Mouse (Mus musculus) cerebellum, adult 8-10 months (tissue): ENCODE measurements around the gene Adam23.

ENCODE experiments used
- DNase-seq: peaks from one replicate; pipeline ENCODE4 v3.0.0; 2022

Gene Adam23

DNA sequence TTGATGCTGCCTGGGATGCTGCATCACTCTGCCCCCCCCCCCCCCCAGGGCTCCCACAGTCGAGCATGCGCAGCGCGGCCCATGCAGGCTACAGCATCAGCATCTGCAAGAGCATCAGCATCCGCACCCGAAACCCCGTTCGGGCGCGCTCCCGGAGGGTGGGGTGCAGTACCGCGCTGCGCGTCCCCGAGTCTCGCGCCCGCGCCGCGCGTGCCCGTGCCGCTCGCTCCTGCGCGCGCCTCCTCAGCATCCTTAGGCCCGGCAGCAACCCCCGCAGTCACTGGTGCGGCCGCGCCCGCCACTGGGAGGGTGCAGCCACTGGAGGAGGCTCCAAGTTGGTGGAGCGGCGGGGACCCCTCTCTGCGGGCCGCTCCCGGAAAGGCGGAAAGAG is at the start of gene Adam23:
Gene Adam23 (plus strand): TSS at position 236 of the 391 bp plus-strand sequence.
- DNase-seq: peak; percentile 88

DNA sequence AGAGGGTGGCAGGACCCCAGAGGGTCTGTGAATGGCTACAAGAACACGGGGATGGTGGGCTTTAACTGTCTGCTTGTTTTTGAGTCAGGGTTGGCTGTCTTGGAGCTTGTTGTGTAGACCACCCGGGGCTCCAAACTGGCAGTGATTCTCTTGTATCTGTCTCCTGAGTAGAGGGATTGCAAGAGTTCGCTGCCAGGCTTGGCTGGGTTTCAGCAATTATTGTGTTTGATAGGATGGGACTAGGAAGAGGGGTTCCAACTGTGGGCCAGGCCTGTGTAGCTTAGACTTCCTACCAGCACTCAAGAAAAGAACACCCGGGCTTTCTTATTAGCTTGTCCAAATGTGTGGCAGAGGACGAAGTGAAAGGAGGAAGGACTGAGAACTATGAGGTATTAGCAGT is 44.6 kb upstream of the Adam23 start:
- DNase-seq: no peak

DNA sequence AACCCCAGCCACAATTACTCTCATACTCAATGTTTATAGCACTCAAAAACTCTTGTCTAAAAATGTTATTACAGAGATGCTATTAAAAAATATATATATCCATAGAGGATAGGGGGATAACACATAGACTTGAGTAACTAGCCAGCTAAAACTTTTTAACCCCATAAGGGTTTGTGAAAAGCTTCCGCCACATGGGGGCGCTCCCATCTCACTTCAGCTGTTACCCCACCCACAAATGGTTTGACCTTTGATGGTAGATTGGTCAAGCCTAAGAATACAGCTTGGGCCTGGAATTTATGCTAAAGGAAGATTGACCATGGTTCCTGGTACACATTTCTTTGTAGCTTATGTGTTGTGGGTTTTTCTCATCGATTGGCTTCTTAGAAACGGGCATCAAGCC is 42.1 kb upstream of the Adam23 start:
- DNase-seq: peak; percentile 42

DNA sequence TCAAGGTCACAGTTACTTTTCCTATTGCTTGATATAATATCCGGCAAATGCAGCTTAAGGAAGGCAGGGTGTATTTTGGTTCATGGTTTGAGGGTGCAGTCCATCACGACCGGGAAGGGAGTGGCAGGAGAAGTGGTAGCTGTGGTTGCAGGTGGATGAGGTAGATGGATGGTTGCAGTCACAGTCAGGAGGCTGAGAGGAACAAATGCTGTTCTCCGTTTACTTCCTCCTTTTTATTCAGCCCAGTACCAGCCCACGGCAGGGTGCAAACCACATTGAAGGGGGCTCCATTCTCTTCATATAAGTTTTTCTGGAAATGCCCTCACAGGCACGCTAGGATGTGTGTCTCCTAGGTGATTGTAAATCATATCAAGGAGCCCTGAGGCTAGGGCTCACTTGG is 37.3 kb upstream of the Adam23 start:
- no peak for DNase-seq

DNA sequence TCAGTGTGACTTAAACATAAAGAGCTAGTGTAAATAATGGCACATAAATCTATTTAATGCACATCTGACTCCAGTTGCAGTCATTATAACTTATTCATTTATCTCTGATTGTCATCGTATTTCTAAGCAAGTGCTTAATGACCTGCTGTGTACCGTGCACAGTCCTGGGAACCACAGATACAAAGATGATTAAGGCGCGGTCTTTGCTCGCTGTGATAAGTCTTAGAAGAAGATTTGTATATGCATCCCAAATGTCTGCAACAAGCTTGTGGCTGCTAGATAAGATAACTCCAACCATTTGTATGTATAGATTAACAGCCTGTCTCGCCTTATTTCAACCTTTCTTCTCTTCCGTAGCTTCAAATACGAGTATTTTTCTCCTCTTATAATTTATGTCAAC is 27.2 kb upstream of the Adam23 start:
- no peak for DNase-seq

DNA sequence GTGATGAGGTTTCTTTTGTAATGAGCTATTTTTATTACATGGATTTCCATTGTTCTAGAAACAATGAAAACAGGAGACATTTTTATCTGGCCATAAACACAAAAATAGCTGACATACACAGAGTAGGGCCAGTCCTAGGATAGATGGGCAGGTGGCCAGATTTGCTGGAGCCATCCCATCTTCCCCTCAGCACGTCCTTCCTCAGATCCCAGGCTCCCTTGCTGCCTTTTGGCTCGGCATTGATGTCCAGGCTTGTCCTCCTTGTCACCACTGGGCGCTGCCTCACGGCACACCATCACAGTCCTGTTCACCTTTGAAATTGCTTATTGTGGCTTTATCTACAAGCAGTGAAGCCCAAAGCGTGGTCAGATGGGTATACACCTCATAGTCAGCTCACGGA is 15.0 kb upstream of the Adam23 start:
- peak; percentile 60 for DNase-seq

DNA sequence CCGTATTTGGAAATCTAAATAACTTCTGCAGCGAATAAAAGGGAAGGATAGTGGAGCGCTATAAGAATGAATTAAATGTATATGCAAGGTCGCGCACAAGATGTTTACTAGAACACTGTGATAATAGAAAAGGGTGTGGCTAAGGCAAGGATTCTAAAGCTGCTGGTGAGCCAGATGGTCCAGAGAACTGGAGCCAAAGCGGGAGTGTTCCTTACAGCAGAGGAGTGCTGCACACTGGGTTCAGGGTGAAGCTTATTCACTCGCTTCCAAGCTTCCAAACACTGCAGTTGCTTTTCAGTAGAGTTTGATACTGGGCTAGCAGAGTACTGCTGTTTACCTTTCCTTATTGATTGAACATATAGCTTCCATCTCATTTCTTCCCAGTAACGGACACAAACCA is 14.5 kb upstream of the Adam23 start:
- DNase-seq: peak; percentile 40

DNA sequence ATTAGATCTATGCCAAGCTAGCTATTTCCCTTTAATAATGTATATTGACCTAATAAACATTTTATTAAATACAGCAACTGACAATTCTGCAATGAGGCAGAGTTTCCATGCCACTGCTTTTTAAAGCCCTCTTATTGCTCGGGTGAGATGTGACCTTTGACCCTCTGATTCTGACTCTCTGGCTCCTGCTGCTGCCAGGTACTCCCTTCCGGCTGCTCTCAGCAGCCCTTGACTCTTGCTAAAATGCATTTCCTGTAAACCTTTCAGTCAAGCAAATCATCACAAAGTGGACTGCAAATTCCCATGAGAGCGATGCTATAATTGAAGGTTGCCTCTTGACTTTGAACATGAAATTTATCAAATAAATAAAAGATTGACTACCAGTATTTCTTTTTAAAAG is 13.8 kb upstream of the Adam23 start:
- DNase-seq: no peak

DNA sequence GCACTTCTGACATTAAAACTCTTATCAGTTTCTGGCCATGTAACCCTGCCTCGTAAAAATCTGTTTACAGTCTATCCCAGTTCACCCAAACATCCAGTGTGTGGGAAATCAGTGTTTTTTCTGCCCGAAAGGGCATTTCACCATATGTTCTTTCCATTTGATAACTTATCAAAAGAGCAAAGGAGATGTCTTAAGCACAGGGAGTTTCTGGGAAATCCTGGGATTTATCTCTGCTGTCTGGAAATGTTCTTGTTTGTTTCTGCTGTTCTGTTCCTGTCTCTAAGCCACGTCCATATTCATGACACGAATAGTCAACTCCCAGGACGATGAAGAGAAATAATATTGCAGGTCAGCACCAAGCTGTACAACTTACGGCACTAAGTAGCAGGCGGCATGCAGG is 11.6 kb upstream of the Adam23 start:
- no peak for DNase-seq

DNA sequence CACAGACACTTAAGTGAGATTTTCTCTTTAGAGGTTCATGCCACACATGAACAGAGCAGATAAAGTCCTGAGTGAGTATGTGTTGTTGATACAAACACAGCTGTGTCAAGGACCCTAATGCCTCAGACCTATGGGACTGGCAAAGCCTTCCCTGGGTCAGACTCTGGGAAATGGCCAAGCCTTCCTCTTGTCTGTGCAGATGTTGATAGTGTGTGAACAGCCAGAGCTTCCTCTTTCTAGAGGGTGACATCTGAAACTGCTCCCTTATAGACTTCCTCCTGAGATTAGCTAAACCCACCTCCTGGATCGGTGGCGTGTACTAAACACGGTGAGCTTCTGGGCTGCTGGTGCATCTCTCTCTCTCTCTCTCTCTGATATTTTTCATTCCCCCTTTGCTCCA is 8.2 kb upstream of the Adam23 start:
- DNase-seq: no peak

DNA sequence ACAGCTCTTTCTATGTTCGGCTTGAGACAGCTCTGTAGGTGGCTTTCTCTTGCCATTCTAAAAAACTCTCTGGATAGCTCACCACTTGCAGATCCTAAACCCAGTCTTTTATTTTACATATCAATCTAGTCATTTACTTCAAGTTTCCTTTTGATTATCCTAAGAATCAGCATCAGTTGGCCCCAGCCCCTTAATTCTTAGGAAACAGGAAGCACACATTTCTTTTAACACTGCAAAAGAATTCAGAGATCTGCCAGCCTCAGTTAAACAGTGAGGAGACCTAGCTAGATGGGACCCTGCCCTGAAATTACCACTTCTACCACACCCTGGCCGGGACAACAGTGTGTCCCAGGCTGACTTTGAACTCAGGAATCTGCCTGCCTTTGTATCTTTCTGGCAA is 3.5 kb upstream of the Adam23 start:
- no peak for DNase-seq

DNA sequence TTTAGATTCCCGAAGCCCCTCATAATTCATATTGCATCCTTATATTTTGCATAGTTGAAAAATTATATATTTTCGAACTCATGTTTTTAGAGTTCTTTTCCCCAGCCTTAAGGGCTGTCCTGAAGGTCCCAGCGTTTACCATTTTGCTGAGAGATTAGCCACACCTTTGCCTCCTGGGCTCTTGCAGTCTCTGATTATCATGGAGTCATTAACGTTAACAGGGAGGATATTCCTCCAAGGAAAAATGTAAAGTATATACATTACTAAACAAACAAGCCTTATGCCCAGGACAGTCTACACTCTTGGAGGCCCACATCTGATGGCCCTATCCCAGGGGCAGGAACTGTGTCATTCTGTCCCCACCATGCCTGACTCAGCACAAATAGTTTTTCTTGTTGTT is 3.1 kb upstream of the Adam23 start:
- DNase-seq: no peak

DNA sequence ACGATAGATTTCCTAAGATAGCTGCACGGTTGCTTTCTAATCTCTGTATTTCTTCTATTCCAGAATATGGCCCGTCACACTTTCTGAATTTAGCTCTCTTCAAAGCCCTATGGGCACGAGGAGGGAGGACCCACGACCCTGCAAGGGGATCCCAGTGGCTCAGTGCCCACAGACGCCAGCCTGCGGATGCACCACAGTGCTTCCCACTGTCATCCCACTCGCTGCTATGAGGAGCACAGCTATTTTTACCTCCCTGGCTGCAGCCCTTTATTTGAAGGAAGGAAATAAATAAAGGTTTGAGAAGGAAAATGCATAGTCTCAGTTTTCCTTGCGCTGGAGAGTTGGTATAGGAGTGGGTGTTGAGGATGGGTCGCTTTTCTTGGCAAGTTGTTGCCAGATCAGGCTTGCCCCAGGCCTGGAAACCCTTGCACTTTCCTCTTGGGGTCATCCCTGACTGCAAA is 512 bp upstream of the Adam23 start:
- peak; percentile 48 for DNase-seq

DNA sequence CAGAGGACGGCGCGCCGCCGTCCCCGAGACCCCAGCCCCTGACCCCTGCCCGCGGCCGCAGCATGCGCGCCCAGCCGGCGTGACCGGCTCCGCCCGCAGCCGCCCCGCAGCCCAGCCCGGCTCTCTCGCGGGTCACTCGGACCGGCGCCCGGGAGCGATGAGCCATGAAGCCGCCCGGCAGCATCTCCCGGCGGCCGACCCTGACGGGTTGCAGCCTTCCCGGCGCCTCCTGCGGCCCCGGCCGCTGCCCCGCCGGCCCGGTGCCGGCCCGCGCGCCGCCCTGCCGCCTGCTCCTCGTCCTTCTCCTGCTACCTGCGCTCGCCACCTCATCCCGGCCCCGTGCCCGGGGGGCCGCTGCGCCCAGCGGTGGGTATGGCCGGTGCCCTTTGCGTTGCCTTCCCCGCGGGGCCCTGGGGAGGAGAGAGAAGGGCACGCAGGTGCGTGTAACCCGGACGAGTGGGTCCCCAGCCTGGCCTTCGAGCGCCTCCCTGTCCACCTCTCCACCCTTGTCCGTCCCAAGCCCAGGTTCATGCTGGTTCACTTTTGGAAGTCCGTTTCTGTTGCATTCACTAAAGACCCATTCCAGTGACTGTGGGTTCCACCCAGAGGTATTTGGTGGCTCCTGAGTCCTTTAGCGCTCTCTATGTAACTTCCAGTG is 485 bp downstream of the Adam23 start:
- peak; percentile 69 for DNase-seq

DNA sequence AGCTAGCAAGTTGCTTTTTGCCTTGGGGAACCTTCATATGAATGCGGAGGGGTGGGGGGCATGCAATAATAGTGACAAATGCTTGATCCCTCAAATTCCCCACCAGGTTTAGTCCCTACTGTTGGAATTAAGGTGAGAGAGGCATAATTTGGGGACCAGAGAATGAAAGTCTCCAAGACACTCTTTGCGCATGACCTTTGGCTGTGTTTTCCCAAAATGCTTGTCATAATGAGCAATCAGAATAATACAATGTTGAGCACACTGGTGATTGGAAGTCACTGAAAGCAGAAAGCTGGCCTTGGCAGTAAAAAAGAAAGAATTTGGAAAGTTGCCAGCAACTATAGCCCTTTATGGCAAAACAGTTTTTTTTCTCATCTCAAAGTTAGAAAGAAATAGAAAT is 1.0 kb downstream of the Adam23 start:
- no peak for DNase-seq

DNA sequence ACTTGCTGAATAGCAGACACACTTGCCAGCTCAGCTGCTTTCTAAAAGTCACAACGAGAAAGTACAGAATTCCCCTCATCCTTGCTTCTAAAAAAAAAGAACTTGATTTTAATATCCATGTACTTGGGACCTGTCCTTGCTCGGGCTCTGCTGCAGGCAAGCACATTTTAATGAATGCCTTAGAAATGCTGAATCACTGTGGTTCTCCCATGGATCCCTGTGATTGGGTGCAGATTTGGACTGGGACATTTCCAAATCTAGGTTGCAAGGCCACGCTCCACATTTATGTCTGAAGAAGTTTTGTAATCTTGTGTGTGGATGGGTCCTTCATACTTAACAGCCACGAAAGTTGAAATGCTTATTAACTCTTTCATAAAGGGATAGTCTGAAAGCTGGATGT is 4.4 kb downstream of the Adam23 start:
- DNase-seq: no peak

DNA sequence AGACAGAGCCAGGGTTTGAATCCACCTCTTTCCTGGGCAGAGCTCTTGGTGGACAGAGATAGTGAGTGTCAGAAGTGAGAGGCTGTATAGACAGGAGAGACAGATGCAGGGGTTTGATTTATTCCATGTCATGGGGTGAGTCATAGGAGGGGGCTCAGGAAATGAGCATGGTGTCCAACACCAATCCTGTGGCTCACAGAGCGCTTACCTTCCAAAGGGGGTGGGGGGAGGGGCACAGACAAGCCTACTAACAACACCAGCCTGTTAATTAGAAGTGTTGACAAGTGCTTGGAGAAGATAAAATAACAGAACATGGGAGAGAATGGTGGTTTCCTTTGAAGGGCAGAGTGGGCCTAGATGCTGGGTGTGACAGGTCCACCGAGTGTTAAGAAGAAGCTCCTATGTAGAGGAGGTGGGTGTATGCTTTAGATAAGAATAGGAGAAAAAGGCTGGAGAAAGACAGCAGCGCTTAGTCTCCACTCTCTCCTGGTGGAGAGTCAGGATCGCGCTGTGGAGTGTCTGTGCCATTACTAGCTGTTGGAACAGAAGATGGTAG is 7.7 kb downstream of the Adam23 start:
- no peak for DNase-seq

DNA sequence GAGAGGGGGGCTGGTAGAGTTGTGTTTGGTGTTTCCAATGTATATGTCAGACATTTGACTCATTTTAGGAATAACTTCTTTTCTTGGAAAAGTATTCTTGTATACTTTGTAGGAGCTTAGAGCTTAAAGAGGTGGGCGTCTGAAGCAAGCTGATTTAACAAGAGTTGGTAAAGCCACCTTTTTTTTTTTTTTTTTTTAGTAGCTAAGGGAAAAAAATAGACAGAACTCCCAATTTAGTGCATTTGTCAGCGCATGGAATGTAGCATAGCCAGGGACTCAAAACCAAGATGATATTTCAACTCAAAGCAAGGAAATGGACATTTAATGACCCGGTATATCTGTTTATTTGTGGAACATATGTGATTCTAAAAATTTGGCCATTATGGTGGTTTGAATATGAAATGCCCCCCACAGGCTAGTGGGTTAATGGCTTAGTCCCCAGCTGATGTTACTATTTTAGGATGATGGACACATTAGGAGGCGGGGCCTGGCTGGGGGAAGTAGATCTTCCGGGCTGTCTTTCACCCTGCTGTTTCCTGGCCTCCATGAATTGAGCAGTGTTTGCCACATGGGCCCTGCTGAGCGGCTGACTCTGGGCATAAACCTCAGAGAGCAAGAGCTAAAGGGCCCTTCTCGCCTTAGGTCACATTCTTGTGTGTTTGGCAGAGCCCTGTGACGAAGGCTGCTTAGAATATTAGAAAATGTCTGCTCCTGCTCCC is 12.3 kb downstream of the Adam23 start:
- peak; percentile 68 for DNase-seq

DNA sequence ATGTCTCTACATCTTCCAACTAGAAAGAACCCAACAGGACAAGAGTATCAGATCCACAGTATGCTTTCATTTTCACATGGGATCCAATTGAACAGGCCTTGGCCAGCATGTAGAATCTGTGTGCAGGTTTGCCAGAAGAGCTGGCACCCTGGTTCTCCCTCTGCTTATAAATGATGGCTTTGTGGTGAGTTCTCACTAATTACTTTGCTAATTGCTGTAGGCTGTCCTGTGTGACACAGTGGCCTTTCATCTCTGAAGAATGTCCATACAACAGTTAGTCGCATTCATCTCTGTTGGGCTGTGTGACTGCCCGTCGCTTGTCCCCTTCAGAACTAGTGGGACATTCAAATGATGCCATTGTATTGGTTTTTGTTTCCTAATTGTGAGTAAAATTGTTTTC is 13.5 kb downstream of the Adam23 start:
- DNase-seq: no peak

DNA sequence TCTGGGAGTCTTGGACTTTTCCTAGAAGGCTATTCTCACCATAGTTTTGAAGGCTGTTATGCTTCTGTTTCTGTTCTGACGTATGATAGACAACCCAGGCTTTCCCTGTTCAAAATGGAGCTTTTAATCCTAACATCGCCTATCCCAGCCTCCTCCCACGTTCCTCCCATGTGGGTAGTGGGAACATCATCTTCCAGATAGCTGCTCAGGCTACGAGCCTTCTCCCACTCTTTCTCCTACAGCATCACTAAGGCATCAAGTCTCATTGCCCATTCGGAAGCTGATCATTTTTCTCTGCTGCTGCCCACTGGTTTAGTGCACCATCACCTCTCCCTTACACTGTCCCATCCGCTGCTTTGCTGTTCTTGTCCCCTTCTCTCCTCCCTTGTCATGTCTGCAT is 14.2 kb downstream of the Adam23 start:
- no peak for DNase-seq

DNA sequence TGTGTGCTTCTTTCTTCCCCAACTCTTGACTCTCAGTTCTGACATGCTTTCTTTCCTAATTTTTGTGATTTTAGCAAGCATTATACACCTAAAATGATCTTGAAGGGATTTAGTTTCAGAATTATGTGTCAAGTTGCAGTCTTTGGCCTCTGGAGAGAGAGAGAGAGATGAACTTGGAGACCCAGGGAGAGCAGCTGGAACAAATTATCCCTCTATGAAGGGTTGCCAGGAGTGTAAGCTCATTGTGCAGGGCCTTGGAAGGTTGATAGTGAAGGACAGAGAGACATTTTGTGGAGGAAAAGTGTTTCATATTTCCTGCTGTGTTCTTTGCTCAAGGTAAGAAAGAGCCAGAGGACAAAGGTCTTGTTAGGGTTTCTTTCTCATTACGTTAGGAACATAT is 18.8 kb downstream of the Adam23 start:
- no peak for DNase-seq

DNA sequence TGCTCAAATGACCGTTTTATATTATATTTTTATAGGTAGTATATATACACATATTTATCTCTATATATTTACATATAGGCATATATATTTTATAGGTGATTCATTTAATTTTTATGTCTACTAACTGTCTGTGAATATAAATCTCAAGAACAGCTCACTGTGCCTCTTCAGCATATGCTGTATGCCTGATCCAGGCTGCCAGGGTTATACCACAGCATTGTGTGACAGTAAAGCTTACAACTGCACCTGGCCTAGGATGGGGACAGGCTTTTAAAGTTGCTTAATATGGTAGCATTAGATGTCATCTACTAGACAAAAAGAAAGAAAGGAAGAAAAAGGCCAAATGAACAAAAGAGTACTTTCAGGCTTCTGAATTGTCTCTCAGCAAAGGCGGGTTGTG is 27.6 kb downstream of the Adam23 start:
- no peak for DNase-seq

DNA sequence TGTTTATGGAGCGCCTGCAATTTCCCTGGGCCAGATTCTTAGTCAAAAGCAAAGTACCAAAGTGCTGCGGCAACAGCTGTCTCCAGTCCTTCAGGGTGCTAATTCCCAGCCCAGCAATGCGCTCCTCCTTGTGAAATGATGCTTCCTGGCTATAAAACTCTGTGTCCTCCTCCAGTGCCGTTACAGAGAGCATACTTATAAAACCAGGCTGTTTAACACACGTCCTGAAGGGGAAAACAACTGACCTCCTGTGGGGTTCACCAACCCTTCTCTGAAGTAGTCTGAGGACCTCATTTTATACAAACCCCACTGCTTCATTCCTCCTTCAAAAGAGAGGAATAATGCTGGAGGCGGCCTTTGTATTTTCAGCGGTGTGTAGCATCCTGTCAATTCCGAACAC is 28.0 kb downstream of the Adam23 start:
- DNase-seq: no peak

DNA sequence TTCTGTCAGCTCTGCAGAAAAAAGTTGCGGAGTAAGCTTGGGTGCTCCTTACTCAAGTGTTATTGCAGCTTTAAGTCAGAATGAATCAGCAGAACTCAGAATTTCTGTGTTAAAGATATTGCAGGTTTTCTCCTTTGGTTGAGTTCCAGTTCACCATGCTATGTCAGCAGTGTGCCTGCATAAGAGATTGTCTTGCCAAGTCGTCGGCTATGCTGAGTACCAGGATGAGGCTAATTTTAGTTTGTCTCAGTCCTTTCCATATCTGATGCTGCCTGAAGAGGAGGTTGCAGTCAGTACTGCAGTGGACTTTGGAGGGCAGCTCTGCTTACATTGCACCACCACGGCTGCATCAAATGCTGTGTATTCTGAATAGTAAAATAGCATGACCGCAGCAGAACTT is 33.3 kb downstream of the Adam23 start:
- peak; percentile 41 for DNase-seq

DNA sequence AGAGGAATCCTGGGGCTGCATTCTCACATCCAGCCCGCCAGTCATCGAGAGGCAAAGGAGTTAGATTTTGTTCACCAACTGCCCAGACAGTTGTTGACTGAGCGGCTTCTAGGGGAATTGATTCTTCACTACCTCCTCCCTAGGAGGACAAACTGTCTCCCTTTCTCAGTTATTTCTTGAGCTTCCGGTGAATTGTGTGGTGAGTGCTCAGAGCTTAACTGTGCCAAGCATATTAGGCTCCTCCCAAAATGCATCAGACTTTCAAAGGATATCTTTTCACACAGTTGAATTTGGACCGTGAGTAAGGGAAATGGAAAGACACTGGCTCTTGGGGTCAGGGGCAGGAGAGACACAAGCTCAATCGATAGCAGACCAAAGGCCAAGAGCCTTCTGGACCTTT is 39.0 kb downstream of the Adam23 start:
- DNase-seq: no peak
